Mouse (Mus musculus) c-Kit-positive CD71-negative TER-119-negative erythroid progenitor cells, embryonic 14.5 days (primary cell): Measurements from ENCODE around the gene Cbx4.
A peak's percentile ranks its signal among the peaks of the same experiment; 100 is the strongest.

ENCODE experiments used
- DNase-seq: peaks from one replicate; pipeline ENCODE4 v3.0.0-alpha.2; 2013; ENCODE audit warnings: low read depth

Cbx4 gene

DNA sequence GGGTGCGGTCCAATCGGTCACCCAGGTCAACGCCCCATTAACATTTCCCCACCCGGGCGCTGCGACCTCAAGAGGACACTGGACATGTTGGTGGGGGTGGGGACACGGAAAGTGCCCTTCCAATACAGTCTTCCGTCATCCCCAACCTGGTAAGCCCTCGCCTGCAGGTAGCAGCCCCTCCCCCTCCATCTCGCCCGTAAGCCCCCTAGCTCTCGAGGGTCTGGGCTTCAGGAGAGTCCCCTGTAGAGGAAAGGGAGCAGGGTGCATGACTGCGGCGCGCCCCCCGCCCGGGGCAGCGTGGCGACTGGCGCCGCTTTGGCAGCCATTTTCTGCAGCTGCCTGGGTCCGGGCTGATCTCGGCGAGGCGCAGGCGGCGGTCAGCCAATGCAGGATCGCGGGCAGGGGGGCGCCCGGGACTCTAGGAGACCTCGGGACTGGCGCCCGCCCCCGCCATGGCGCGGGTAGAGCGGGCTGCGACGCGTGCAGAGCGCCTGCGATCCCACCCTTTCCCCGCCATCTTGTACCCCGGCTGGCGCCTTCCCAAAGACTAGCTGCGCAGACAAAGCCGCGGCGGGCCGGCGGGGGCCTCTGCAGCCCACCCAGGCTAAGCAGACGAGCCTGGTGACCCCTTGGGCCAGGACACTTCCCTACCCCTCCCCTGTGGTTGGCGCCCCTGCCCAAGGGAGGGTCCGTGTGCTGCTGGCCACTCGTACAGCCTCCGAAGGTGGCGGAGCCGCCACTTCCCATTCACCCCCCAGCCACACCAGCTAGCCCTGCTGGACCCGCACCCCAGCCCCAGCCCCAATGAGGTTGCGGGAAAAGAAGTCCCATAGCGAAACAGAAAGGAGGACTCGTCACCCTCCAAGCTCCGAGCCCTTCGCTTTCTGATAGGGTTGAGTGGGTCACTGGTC lies 29.5 kb downstream of the Cbx4 start:
- DNase-seq = no peak

DNA sequence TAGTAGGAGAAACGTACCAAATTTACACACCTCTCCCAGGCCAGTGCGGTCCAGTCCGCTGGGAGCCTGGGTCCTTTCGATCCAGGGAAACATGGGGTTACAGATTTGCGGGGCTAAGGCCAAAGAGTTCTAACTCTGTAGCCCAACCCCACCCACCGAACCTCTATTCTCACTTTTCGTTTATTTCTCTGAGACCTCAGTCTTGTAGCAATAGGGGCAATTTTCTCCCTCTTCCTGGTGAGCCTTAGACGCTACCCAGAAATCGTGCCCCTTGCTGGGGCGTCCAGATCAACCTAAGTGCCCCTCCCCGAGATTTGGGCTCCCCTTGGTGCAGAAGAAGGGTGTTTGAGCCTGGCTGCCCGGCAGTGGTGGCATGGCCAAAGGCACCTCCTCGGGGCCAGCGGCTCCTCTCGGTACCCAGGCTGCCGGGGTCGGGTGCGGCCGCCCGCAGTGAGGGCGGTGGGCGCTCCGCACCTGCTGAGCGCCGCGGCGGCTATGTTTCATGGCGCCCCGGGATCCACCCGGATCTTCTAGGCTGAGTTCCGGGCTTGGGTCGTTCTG lies 30.4 kb downstream of the Cbx4 start:
- no peak for DNase-seq

DNA sequence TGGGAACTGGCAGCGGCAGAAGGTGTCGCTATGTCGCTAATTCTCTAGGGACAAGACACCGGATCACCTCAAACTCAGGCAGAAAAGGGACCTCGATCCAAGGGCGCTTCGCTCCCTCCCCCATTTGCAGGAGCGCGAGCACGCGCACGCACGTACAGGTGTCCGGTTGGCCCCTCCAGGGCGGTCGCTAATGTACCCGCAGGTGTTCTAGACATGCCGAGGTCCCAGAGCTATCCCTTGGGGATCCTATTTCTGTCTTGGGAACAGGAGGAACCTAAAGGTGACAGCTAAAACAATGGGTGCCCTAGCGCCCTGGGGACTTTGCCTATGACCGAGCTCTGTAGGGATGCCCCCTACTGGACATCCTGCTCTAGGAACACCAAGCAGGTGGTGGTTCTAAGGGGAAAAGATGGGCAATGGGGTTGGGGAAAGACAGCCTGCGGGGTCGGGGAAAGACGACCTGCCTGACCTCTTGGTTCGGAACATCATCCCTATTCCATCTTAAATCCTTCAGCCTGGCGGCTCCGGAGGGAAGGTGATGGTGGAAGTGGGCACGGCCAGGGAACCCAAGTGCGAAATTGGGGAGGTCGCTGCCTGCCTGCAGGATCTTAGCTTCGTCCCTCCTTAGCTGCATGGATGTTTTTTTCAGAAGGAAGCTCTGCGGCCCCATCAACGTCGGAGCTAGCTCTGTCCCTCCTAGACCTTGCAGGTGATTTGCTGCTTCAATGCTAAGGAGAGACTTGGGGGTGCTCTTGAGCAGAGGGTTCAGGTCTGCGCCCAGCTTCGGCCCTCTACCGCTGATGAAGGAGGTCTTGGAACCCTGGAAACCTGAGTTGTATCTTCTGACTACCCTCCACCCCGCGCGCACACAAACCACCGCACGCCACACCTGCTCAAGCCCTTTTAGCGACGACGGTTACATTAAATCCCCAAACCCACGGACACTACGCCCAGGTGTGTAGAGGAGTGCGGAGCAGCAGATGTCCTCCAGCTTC lies 31.4 kb downstream of the Cbx4 start:
- DNase-seq = no peak

DNA sequence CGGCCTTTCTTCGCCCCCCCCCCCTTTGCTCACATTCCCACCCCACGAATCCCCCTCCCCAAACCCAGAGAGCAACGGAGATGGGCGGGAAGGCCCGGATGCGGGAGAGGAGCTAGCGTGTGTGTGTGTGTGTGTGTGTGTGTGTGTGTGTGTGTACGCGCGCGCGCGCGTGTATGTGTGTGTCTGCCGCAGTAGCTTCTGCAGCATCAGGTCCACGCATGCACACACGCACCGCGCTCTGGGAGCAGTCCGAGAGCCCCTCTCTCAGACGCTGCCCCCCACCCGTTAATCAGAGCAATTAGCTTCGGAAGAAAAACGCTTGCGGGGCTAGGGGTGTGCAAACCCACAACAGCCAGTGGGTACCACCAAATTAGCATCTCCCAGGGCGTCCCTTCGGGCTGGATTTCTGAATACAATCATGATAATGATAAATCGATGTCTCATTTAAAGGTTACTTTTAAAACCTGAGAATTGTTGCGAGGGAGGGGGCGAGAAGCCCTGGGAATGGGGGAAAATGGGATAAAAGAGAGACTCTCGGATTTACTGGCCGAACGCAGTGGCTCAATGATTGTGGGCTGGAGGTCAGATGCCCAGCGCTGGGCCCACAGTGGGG lies 32.2 kb downstream of the Cbx4 start:
- DNase-seq = no peak

DNA sequence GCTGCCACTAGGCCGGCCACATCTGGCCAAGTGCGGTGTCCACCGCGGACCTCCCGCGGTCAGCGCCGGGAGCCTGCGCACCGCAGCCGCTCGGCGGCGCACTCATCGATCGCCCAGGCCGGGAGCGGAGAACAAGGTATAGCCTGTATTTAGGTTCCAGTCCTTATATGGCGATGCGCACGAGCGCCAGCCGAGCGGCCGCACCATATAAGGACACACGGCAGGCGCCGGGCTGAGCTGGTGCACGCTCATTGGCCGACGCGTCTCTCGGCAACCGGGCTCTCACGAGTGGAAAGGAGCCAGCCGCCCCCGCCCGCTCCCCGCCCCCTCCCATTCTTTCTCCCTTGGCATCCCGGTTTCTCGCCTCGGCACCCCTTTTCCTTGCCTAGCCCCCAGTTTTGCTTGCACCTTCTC lies 32.8 kb downstream of the Cbx4 start:
- peak; percentile 52 for DNase-seq

DNA sequence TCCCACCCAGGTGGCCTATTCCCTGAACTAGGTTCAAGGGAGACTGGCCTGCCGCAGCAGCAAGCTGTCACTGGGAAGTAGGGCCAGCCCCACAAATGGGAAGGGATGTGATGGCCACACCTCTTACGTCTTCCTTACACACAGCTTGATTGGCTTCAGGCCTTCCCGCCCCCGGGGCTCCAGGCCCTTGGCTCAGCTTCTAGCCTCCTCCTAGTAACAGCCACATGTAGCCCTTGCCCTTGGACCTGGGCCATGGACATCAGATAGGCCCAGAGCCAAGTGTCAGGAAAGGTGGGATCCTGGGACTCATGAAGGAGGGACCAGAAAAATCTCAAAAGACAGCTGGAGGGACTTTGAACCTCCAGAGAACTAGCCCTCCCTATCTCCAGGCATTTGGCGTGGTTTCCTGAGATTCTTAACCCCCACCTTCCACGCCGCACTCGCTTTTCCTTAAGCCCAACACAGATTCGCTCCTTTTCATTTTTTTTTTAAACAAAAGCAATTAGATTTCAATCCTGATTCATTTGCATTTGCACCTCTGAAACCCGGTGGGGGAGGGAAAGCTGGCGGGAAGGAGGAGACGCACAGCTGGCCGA lies 33.3 kb downstream of the Cbx4 start:
- no peak for DNase-seq

DNA sequence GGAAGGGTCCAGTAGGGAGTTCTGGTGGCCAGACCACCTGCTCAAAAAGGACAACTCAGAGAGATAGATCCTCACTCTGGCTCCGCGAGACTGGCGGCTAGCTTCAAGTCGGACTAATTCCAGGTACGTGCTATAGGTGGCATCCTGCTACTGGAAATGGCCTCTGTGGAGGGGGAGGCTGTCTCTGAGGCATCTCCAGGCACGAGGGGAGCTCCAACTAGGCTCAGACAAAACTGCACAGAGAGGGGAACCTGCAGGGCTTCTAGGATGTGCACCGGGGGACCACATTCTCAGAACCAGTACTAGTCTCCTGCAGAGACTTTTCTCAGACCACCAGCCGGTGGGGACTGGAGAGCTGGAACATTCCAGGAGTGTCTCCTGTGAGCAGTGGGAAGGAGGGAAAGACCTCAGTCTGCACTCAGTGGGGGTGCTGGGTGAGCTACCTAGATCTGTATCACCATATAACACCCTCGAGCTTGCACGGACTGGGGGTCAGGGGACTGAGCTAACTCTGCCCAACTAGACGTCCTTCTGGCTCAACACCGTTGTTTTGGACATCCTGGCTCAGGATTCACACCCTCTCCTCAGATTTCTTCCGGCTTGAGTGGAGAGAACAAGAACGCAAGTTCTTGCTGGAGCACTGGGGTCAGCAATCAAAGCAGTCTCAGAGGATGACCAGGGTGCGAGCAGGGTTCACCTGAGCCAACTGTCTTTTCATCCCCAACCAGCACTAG lies 33.9 kb downstream of the Cbx4 start:
- DNase-seq = no peak

DNA sequence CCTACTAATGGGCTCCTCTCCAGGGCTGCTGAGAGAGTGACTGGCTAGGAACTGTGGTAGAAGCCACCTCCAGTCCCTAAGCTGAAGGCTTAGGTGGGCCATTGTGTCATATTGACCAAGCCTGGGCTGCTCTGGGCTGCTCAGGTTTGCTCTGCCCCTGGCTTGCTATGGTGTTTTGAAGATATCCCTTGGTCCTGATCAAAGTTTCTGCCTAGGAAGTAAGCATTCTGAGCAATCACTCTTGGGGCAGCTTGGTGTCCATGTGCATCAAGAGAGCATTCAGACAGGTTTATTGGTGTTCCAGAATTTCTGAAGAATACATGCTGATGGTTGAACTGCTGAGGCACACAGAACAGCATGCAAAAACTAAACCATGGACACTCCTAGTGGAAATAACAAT lies 34.6 kb downstream of the Cbx4 start:
- no peak for DNase-seq

DNA sequence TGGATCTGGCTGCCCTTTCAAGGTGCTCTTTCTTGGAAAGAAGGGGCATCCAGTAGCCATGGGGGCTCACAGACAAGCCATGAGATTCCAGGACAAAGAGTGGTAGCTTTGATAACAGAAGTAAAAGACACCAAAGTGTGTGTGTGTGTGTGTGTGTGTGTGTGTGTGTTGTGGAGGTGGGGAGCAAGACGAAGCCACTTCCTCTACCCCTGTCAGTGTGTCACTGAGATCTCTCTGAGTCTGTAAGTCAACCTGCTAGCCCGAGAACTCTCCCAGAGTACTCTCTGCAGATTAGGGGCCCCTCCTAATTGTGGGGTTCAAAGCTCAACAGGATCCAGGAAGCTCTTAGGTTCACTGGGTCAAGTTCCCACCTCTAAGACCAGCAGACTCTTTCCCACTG lies 35.7 kb downstream of the Cbx4 start:
- DNase-seq = no peak

DNA sequence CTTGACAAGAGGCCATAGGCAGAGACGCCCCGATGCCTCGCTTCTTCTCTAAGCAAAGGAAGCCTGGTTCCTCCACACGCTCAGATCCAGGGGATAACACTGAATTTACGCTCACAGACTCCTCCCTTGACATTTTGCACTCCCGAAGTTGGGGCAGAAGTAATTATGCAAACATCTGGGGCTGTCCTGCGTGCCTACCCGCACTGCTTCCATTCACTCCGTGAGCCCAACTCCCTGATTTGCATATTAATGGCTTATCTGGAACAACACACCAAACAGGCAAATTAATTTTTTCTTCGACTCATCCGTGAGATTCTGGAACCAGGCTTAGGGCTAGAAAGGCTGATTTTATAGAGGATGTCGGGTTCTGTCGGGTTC lies 37.9 kb downstream of the Cbx4 start:
- DNase-seq = no peak

DNA sequence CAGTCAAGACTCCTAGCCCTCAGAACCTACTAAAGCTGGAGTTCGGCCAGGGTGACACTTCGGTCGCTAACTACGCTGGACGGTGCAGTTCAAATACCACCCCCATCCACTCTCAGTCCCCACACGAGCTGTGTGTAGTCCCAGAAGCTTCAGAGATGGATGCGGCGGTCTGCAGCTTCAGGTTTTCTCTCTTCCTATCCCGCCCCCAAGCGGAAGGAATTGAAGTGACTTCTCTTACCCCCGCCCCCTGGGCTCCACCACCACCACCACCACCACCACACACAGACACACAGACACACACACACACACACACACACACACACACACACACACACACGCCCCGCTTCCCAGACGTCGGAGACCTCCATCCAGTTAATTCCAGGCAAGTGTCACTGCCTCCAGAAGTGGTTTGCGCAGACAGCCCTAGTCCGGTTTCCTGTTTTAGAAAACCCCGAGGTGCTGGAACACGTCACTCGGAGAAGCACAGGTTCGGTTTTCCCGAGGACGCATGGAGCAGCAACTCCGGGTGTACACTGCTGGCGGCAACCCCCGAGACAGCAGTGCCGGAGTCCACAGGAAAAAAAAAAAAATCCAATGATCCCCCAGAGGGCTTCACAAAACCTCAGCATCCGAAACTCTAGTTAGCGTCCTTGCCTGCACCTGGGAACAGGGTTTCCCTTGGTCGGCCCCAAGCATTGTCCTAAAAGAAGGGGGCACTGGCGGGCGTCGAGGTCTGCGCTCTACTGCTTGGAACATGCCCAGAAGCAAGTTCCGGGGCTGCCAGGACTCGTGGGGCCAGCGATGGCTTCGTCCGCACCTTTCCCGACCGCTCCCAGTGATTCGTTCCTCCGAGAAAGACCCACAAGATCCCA lies 38.5 kb downstream of the Cbx4 start:
- no peak for DNase-seq

DNA sequence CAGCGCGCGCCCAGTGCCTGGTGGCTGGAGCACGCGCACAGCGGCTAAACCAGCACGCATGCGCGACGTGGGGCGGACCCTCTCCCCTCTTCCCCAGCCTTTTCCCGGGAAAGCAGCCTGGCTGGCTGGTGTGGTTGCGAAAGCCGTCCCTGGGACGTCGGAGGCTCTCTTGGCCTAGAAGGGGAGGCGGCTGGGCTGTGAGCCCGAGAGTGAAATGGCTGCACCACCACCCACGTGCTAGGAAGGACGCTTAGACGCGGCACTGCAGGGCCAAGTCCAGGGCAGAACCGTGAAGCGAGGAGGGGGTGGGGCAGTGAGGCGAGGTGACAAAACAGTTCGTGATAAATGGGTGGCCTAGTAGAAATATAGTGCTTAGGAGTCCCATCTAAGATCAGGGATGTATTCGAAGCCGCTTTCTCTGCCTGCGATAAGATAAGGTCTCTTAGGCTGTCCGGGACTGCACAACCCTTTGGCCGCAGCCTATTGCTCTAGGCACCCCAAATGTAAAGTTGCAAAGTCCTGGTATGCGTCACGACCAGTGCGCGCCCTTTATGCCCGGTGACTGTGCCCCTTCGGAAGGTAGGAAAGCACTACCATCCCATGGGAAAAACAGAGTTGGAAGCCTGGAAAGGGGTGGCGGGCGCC lies 39.3 kb downstream of the Cbx4 start:
- no peak for DNase-seq

DNA sequence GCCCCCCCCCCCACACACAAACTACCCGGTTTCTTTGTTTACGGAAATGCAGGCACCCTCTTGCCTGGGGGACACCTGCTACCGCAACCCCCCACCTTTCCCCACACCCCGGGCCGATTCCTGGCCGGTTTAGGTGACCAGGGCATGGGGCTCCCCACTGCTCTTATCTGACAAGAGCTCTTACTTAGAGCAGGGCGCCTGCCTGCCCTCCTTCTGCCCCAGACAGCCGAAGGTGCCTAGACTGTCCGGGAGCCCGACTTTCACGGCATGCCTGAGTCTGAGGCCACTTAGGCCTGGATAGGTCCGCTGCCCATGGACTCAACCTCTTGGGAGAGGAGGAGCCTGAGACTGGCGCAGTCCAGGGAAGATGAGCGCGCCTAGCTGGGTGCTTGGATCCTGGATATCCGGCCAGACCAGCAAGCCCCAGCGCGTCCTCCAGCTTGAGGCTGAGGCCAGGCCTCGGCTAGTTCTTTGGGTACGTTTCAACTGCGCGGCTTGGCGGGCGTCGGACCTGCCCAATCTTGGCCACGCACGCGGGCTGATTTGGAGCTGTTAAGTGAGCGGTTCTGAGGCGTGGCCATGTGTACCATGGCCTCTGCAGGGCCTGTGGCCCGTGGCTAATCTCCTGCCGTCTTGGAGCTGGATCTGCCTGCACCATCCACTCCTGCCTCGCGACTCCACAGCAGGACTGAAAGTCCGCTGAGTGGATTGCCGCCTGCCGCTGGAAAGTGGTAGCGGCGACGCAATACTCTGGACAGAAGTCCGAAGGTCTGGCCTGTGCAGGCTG lies 41.3 kb downstream of the Cbx4 start:
- DNase-seq = no peak

DNA sequence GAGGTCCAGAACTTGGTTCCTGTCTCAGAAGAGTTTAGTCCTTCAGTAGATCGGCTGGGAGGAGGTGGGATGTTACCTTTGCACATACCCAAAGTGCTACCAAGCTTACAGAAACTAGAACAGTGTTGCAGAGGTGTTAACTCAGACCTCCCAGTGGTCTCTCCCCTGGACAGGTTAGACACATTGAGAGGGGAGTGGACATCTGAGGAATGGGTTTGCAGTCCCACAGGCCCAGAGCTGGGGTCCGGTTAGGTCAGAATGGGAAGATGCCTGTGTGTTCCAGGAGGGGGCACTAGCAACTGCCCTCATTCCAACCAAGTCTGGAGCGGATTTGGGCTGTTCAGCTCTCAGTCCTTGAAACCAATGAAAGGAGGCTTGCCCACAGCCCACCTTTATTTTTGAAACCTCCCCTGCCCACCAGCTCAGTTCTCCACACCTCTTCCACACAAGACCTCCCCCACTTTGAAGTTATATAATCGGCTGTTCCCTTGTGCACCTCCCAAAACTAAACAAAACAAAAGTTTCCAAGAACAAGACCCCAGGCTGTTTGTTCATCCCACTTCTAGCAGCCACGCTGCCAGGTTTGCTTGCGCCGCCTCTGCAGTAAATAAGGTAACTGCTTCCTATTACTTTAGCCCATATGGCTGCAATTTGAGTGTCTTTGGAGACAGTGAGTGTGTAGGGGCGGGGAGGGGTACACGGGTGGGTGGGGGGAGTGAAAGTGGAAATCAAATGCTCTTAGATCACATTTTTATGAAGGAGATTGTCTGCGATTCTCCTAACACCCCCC lies 42.1 kb downstream of the Cbx4 start:
- DNase-seq = no peak

DNA sequence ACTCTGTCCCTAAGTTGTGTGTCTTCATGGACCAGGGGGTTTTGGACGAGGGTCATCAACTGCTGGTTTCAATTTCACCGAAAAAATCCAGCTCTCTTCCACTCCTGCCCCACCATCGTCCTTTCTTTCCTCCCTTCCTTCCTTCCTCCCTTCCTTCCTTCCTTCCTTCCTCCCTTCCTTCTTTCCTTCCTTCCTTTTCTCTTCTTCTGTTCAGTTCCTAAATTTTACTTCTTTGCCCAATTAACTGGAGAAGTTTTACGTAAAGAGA lies 42.8 kb downstream of the Cbx4 start:
- no peak for DNase-seq

DNA sequence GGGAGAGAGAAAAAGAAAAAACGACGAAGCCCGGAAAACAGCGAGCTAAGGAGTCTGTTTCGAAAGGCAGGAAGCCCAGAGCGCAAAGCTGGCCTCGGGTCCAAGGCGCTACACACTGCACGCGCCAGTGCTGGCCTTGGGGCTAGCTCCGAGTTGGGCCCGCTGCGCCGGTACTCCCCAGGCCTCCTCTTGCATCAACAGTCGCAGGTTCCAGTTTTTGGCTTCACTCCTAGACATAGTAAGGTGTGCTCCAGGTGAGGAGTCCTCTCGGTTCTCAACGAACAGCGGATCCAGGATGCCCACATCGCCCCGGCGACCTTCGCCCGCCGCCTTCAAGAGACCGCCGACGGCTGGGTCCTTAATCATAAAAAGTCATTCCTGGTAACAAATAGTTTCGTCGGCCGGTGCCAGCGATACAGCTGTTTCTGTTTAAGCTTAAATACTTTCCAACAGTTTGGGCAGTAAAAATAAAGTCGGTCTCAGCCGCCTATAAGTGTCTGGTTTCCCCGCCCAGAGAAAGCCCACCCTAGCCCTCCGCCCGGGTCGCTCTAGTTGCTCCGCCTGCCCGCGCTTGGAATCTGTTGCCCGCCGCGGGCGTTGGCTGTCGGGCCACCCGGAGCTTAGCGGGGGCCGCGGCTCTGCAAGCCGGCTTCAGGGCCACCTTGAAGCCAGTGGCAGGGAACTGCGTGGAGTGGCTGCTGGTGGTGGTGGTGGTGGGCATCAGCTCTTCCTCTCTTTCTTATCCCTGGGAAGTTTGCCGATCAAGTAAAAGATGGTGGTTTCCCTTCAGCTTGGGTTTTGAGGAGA lies 43.4 kb downstream of the Cbx4 start:
- no peak for DNase-seq

DNA sequence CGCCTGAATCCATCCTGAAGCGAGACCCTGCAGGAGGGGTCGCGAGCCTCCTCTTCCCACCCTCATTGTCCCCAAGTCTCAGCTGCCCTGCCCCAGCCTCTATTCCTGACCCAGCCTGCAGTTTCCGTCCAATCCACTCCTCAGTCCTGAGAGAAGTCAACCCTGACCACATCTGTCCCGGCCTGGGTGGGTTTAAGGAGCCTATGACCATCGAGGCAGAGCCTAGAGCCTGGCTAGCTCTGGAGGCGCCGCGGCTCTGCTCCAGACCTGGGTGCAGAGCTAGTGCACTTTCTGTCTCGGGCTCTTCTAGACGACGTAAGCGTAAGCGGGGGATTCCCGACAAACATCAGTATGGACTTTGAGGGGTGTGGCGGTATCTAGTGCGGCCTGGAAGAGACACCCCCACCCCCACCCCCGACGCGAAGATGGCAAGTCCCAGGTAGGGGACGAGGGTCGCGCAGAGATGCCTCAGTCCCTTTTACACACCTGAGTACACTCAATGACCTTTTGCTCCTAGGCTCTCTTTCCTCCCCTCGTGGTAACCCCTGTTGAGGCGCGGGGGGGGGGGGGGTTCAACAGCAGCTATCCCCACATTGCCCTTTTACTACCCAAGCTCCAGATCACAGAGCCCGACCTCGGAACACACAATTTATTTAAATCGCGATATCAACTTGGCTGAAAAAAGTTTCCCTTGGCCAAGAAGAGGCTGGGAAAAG lies 44.1 kb downstream of the Cbx4 start:
- no peak for DNase-seq
